Mouse (Mus musculus): ENCODE data around the gene Trnt1.

The Trnt1 gene

GRCm38 (mm10) chr6:106787138-106787537, 18.2 kb downstream of the Trnt1 start:
- DNase-seq (ENCODE audit: low spot score): no peak

DNA sequence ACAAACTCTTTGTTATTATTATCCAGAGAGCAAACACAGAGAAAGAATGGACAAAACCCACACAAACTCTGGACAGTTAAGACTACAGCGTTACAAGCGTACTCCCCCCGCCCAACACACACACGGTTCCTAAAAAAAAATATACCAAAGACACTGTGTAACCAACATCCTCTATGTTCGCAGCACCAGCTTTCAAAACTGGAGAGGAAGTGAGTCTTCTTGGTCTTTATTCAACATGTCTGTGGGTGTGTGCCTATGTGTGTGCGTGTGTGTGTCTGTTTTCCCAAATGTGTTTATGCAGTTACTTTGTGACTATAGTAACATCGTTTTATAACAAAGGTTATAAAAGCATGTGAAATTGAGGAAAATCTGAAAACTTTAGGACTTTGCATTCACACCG, 22.5 kb downstream of the Trnt1 start:
- no peak for DNase-seq (ENCODE audit: low spot score)

- no peak for DNase-seq (ENCODE audit: low spot score)
These were observed 23.6 kb downstream of the Trnt1 start for GRCm38 (mm10) chr6:106792486-106792885.

DNA sequence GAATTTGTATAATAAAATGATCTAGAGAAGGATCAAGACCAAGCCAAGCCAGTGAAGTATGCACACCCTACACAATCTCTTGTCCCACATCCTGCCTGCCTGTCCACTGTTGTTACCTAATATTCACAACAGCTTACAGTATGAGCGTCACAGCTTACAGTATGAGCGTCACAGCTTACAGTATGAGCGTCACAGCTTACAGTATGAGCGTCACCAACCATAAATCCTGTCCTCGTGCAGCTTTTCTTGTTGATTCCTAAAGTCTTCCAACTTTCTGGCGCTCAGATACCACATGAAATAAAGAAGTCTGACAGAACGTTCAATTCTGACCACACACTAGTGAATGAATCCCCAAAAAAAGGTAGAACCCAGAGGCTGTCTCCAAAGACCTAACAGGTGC, 24.2 kb downstream of the Trnt1 start:
- DNase-seq (ENCODE audit: low spot score): no peak

GRCm38 (mm10) chr6:106793621-106794020, 24.7 kb downstream of the Trnt1 start:
- no peak for DNase-seq (ENCODE audit: low spot score)

DNA sequence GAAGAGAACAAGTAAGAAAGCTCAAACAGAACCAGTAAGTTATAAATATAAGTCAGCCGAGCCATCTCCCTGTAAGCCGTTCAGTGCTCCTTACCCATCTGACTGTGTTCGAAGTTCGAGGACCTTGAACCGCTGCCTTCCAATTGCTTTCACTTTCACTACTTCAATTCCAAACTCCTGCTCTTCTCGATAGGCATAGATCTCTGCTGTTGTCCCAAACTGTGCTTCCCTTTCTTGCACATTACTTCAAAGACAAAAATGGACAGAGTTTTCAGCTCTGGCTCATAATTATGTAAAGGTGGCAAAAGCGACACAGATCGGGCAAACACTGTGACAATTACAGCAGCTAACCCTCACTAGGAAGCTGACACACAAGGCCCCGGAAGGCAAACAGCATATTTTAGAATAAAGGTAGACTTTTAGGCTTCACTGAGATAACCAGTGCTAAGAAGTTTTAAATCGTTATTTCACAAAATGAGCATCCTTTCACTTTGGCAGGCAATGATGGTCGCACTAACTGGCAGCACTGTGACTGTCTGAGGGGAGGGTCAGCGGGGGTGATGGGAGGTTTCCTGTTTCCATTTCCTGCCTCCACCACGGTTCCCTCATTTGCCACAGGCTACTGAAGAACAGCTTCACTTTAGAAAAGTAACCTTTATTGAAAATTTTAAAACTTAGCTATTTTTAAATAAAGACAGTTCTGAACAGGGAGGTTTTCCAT, 25.3 kb downstream of the Trnt1 start:
- DNase-seq (ENCODE audit: low spot score): no peak

DNA sequence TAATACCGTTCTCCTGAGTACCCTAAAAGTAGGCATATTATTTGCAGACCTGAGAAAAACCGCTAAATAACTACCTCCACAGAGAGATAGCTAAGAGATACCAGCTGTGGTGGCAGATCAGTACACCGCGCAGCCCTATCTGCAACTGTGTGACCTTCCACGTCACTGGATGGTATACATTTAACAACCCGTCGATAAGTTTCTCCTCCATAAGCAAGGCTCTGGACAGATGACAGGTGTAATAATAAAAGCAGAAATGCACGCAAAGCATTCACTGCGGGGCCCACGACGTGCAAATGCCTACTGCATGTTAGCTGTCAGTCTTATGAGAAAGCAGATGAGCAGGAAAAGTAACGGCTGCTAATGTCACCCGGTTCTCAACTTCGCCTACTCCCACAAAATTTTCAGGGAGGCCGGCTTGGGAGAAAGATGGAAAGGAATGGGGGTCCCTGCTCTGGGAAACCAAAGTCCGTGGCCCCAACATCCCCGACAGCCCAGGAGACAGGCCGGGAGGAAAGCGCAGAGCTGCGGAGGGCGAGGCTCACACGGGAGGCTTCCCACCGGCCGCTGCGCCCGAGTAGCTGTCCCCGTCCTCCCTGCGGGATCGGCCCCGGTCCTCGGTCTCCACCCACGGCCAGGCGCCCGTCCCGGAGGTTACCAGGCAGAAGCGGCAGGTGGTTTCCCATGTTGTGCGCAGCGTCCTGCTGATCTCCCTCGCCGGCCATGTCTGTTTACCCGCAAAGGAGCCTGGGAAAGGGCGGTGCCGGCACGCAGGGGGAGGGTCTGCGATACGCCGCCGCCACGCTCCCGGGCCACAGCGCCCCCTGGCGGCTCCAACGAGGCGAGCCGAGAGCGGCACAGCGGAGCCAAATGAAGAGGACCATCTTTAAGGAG, 30.7 kb downstream of the Trnt1 start, which contains the start of gene Crbn:
Crbn (minus strand) TSS at position 745 of the 894 bp plus-strand sequence.
- DNase-seq (ENCODE audit: low spot score): peak; percentile 89

DNA sequence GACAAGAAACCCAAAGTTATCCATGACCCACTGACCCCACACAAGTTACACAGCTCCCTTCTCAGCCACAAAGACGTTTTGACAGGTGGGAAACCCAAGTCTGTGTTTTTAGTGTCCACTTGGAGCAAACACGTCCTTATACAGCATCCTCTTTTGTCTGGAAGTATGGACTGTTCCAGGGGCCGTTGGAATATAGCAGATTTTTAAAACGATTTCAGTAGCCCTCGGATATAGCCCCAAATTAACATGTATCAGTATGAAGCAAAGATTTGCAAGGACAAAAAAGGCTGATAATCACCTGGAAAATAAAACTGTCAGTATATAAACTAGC, 31.3 kb downstream of the Trnt1 start:
- no peak for DNase-seq (ENCODE audit: low spot score)

DNA sequence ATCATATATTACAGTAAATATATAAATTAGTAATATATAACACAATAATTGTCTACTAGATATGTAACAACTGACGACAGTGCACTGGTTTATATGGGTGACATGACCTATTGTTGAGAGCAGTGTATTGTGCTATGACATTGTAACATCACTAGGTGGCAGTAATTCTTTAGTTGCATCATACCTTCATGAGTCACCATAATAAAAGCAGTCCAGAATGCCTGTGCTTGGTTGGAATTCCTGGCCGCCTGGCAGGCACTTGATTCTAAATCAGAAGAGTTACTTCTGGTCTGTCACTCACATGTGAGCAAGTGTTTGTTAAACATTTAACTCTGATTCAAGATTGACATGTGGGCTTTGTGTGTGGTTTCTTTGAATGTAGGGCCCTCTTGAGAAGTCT, 36.0 kb downstream of the Trnt1 start:
- DNase-seq (ENCODE audit: low spot score): peak; percentile 66

- DNase-seq (ENCODE audit: low spot score): no peak
These were observed 40.2 kb downstream of the Trnt1 start for GRCm38 (mm10) chr6:106809161-106809560.

GRCm38 (mm10) chr6:106810686-106811085, 41.8 kb downstream of the Trnt1 start:
- DNase-seq (ENCODE audit: low spot score): no peak

DNA sequence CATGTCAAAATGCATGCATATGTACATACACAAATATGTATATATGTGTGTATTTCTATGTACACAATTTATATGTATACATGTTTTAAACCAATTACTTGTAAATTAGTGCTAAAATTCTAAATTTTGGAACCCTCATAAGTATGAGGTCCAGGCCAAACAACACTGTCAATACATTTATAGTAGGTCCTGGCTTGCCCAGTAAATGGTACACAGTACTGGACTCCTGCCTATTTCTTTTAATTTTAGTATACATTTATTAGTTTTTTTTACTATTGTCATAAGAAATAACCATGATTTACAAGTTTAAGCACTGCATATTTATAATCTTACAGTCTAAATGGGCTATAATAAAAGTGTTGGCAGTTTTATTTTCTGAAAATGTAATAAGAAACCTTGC, 50.3 kb downstream of the Trnt1 start:
- DNase-seq (ENCODE audit: low spot score): no peak

- no peak for DNase-seq (ENCODE audit: low spot score)
These were observed 51.0 kb downstream of the Trnt1 start for GRCm38 (mm10) chr6:106819906-106820305.

GRCm38 (mm10) chr6:106820566-106820965, 51.6 kb downstream of the Trnt1 start:
- DNase-seq (ENCODE audit: low spot score): no peak

- peak; percentile 61 for DNase-seq (ENCODE audit: low spot score)
These were observed 53.4 kb downstream of the Trnt1 start for GRCm38 (mm10) chr6:106822329-106822728.

All from embryo, embryonic 10.5 days (tissue).